ENCODE assay signal across 20 mouse cellular contexts in the genomic region with DNA sequence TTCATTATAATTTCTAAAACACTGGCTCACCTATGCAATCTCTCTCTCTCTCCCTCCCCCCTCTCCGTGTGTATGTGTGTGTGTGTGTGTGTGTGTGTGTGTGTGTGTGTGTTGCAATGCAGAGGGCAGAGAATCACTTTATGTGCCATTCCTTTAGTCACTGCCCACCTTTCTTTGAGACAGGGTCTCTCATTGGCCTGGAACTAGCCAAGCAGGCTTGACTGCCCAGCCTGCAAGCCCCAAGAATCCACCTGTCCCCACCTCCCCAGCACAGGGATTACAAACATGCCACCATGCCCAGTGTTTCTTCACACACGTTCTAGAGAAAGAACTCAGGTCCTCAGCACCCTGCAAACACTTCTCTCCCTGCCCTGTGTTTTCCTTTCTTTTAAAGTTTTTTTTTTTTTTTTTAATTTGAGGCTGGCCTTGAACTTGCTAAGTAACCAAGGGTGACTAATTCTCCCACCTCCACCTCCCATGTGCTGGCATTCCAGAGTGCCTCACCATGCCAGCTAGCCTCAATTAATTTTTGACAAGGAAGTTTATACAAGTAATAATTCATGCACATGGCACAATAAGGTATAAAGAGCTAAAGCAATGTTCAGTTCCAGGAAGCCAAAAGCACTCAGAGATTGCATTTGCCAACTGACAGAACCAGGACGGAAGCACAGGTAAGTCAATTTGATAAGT. TPM values are rescaled to one million over a fixed set of nuclear protein-coding genes. Genes with fewer than 3 reads are reported as not detected.
A peak's percentile ranks its signal among the peaks of the same experiment; 100 is the strongest.
DNase-seq lines count a peak whose midpoint lies in the region; ATAC-seq and TF ChIP-seq lines count a peak whose summit lies in the region.
"Had no signal": no experiment of that assay in that cellular context is flagged by ENCODE, and none has a peak within 500 bp of the region (broad histone marks: within the 10 kb centered on the region; RNA-seq: fewer than 3 reads in every experiment).

No protein-coding gene starts in this region.

- H3K9me3 ChIP-seq in kidney, embryonic 15.5 days (replicated peaks): no peaks in the 10 kb centered on the region
- no peaks in the 10 kb centered on the region for H3K9me3 ChIP-seq in forebrain, embryonic 13.5 days (replicated peaks)
- no peaks in the 10 kb centered on the region for H3K9me3 ChIP-seq in forebrain, embryonic 11.5 days (ENCODE audit: control insufficient read depth, low read length)
- H3K9me3 ChIP-seq: G1E; midbrain, embryonic 13.5 days had no signal

- DNase-seq in kidney, adult 18-20 months: no peak
- DNase-seq in fat pad, adult 2 months (ENCODE audit: extremely low read depth, low read depth, low spot score): peak; percentile 70
- no peak for DNase-seq in lung, adult 2 months
- DNase-seq in forebrain, embryonic 11.5 days (ENCODE audit: low spot score): no peak
- DNase-seq: adrenal gland, adult 8-10 months; cerebellum, adult 9-11 months; embryo, embryonic 11 days; heart, adult 18-20 months; heart, postnatal 14 days; layer of hippocampus, adult 9-11 months; liver had no signal

- H3K36me3 ChIP-seq in kidney, embryonic 15.5 days: peaks cover 14% of the 10 kb centered on the region
- peaks cover 8% of the 10 kb centered on the region for H3K36me3 ChIP-seq in small intestine, adult 2 months (ENCODE audit: control insufficient read depth, insufficient read depth, low read length)
- peaks cover 16% of the 10 kb centered on the region for H3K36me3 ChIP-seq in forebrain, embryonic 13.5 days (ENCODE audit: poor library complexity, severe bottlenecking)
- peaks cover 8% of the 10 kb centered on the region; the same call in 1 of the 2 replicates for H3K36me3 ChIP-seq in forebrain, embryonic 11.5 days (ENCODE audit: control insufficient read depth, insufficient read depth, low read length)

- no peak overlapping the region for H3K9ac ChIP-seq in kidney, embryonic 15.5 days
- no peak overlapping the region for H3K9ac ChIP-seq in forebrain, embryonic 13.5 days
- H3K9ac ChIP-seq in forebrain, embryonic 11.5 days (ENCODE audit: low read length): no peak overlapping the region
- H3K9ac ChIP-seq: hindbrain, embryonic 14.5 days; midbrain, embryonic 13.5 days had no signal

- peaks cover 34% of the 10 kb centered on the region for H3K4me1 ChIP-seq in kidney, embryonic 15.5 days
- peaks cover 8% of the 10 kb centered on the region for H3K4me1 ChIP-seq in lung, adult 2 months (ENCODE audit: control insufficient read depth, insufficient read depth, low read length)
- H3K4me1 ChIP-seq in small intestine, adult 2 months (ENCODE audit: control insufficient read depth, insufficient read depth, insufficient read length, low read length): peaks cover 11% of the 10 kb centered on the region; the same call in 1 of the 2 replicates
- no peaks in the 10 kb centered on the region for H3K4me1 ChIP-seq in forebrain, embryonic 13.5 days
- no peaks in the 10 kb centered on the region for H3K4me1 ChIP-seq in forebrain, embryonic 11.5 days (replicated peaks; ENCODE audit: control insufficient read depth, insufficient read depth, low read length)
- H3K4me1 ChIP-seq: midbrain, embryonic 13.5 days had no signal

- no peak overlapping the region for H3K4me3 ChIP-seq in kidney, embryonic 15.5 days (replicated peaks)
- peak overlapping the region; percentile 2 for H3K4me3 ChIP-seq in lung, adult 2 months (replicated peaks; ENCODE audit: extremely low read depth, low read depth, low read length)
- peak overlapping the region; percentile 24; the same call in 1 of the 2 replicates for H3K4me3 ChIP-seq in small intestine, adult 2 months (ENCODE audit: low read depth, low read length)
- no peak overlapping the region for H3K4me3 ChIP-seq in forebrain, embryonic 13.5 days
- H3K4me3 ChIP-seq in forebrain, embryonic 11.5 days (ENCODE audit: low read depth, low read length): no peak overlapping the region
- H3K4me3 ChIP-seq: midbrain, embryonic 13.5 days; myocyte had no signal

- TF ChIP-seq POLR2A in lung, adult 2 months (IDR thresholded peaks at IDR 0.05; ENCODE audit: borderline replicate concordance, extremely low read depth, low read depth, low read length): no peak
- no peak for TF ChIP-seq POLR2A in small intestine, adult 2 months (IDR thresholded peaks at IDR 0.05; ENCODE audit: low read depth, low read length)

- no peak for ATAC-seq in kidney, embryonic 15.5 days (replicated peaks; ENCODE audit: low FRiP score)
- ATAC-seq in forebrain, embryonic 13.5 days: no peak
- no peak for ATAC-seq in forebrain, embryonic 11.5 days (replicated peaks; ENCODE audit: low FRiP score)
- ATAC-seq: forebrain, embryonic 16.5 days; midbrain, embryonic 13.5 days had no signal

- no peaks in the 10 kb centered on the region for H3K27me3 ChIP-seq in kidney, embryonic 15.5 days
- no peaks in the 10 kb centered on the region for H3K27me3 ChIP-seq in small intestine, adult 2 months (ENCODE audit: control insufficient read depth, insufficient read depth, low read length)
- H3K27me3 ChIP-seq in forebrain, embryonic 13.5 days: no peaks in the 10 kb centered on the region
- no peaks in the 10 kb centered on the region for H3K27me3 ChIP-seq in forebrain, embryonic 11.5 days (ENCODE audit: control insufficient read depth, insufficient read depth, low read length)
- H3K27me3 ChIP-seq: midbrain, embryonic 13.5 days had no signal

- H3K27ac ChIP-seq in kidney, embryonic 15.5 days: peak overlapping the region; percentile 43; the same call in 1 of the 2 replicates
- H3K27ac ChIP-seq in small intestine, adult 2 months (ENCODE audit: insufficient read depth, low read depth, low read length): 0 out of 2 replicates have a peak overlapping the region, but pooled peaks have one; percentile 26
- no peak overlapping the region for H3K27ac ChIP-seq in forebrain, embryonic 13.5 days
- no peak overlapping the region for H3K27ac ChIP-seq in forebrain, embryonic 11.5 days (ENCODE audit: low read depth, low read length)
- H3K27ac ChIP-seq: hindbrain, embryonic 14.5 days; macrophage; midbrain, embryonic 13.5 days had no signal

- no peak for TF ChIP-seq CTCF in lung, adult 2 months (IDR thresholded peaks at IDR 0.05; ENCODE audit: insufficient read depth, low read length)
- no peak for TF ChIP-seq CTCF in small intestine, adult 2 months (IDR thresholded peaks at IDR 0.05; ENCODE audit: extremely low read depth, insufficient read length, insufficient replicate concordance, low read depth, low read length)

- WGBS in kidney, embryonic 15.5 days: 51% methylated on average over 3 of the region's 3 CpGs
- WGBS in lung, adult 2 months: 38% methylated on average over 3 of the region's 3 CpGs
- WGBS in small intestine, adult 2 months: 27% methylated on average over 3 of the region's 3 CpGs
- 66% methylated on average over 2 of the region's 3 CpGs for WGBS in forebrain, embryonic 13.5 days
- WGBS in forebrain, embryonic 11.5 days: 82% methylated on average over 3 of the region's 3 CpGs

- no peak overlapping the region for H3K4me2 ChIP-seq in kidney, embryonic 15.5 days
- no peak overlapping the region for H3K4me2 ChIP-seq in forebrain, embryonic 13.5 days
- no peak overlapping the region for H3K4me2 ChIP-seq in forebrain, embryonic 11.5 days (ENCODE audit: low read depth, low read length, severe bottlenecking)
- H3K4me2 ChIP-seq: hindbrain, embryonic 14.5 days; midbrain, embryonic 13.5 days had no signal

RNA-seq across cellular contexts. Expression of a gene that starts 0.8 kb away (rescaled TPM):
- 1.8 and 2.0 TPM in 2 replicates for polyA plus RNA-seq in kidney, embryonic 15.5 days (2015; fragmentation: Nextera tagmentation; extraction: Ambion mirVana)
- 35.4 and 40.4 TPM in 2 replicates for polyA plus RNA-seq in lung, adult 2 months (2012; rRNA removed)
- 7.6 and 16.7 TPM in 2 replicates for polyA plus RNA-seq in small intestine, adult 2 months (2012; rRNA removed)
- polyA plus RNA-seq in forebrain, embryonic 13.5 days (2015; fragmentation: Nextera tagmentation; extraction: Ambion mirVana): 1.2 and 1.3 TPM in 2 replicates
- 0.25 and 0.29 TPM in 2 replicates for polyA plus RNA-seq in forebrain, embryonic 11.5 days (2014; fragmentation: Nextera tagmentation; extraction: Ambion mirVana)
- polyA plus RNA-seq: G1E, macrophage had no signal

RNA-seq across cellular contexts. Expression of a gene that starts 41.4 kb away (rescaled TPM):
- 77.1 and 77.3 TPM in 2 replicates for polyA plus RNA-seq in kidney, embryonic 15.5 days (2015; fragmentation: Nextera tagmentation; extraction: Ambion mirVana)
- polyA plus RNA-seq in lung, adult 2 months (2012; rRNA removed): 19.2 and 26.8 TPM in 2 replicates
- polyA plus RNA-seq in small intestine, adult 2 months (2012; rRNA removed): 13.5 and 21.6 TPM in 2 replicates
- polyA plus RNA-seq in forebrain, embryonic 13.5 days (2015; fragmentation: Nextera tagmentation; extraction: Ambion mirVana): 61.4 and 62.1 TPM in 2 replicates
- 63.9 and 64.3 TPM in 2 replicates for polyA plus RNA-seq in forebrain, embryonic 11.5 days (2014; fragmentation: Nextera tagmentation; extraction: Ambion mirVana)

RNA-seq across cellular contexts. Expression of a gene that starts 41.6 kb away (rescaled TPM):
- 161 and 167 TPM in 2 replicates for polyA plus RNA-seq in kidney, embryonic 15.5 days (2015; fragmentation: Nextera tagmentation; extraction: Ambion mirVana)
- polyA plus RNA-seq in lung, adult 2 months (2012; rRNA removed): 22.3 and 33.3 TPM in 2 replicates
- polyA plus RNA-seq in small intestine, adult 2 months (2012; rRNA removed): 9.1 and 14.4 TPM in 2 replicates
- 136 and 153 TPM in 2 replicates for polyA plus RNA-seq in forebrain, embryonic 13.5 days (2015; fragmentation: Nextera tagmentation; extraction: Ambion mirVana)
- polyA plus RNA-seq in forebrain, embryonic 11.5 days (2014; fragmentation: Nextera tagmentation; extraction: Ambion mirVana): 231 and 232 TPM in 2 replicates

Comparison
In these comparisons a context has a peak if more than half of its experiments do, and no peak if none do; other contexts are left out.
1. H3K27ac ChIP-seq: peak in kidney, embryonic 15.5 days (single experiment) and small intestine, adult 2 months (single experiment); none in forebrain, embryonic 13.5 days (single experiment) and forebrain, embryonic 11.5 days (single experiment).
2. H3K4me3 ChIP-seq: peak in lung, adult 2 months (single experiment) and small intestine, adult 2 months (single experiment); none in kidney, embryonic 15.5 days (single experiment), forebrain, embryonic 13.5 days (single experiment) and forebrain, embryonic 11.5 days (single experiment).